Mouse (Mus musculus) cortical plate, adult 2 months (tissue): ENCODE data around the gene Olfr9. TPM values are rescaled to one million over a fixed set of nuclear protein-coding genes. Genes with fewer than 3 reads are reported as not detected.
"Not testable (repeated sequence)": the region's sequence is repeated elsewhere in the genome, so short reads cannot be mapped to it uniquely, and the experiment has no call there.

Source experiments
- H3K27ac ChIP-seq: fragments of 200-500 bp; 2 replicates; pipeline ENCODE4 v1.5.1; 2012; ENCODE audit warnings: low read length, control low read depth, inconsistent platforms; ENCODE audit not compliant: insufficient read depth
- H3K4me1 ChIP-seq: fragments of 200-500 bp; 2 replicates; pipeline ENCODE4 v1.6.1; 2011; ENCODE audit warnings: low read length; ENCODE audit not compliant: control insufficient read depth, insufficient read depth
- H3K4me3 ChIP-seq: fragments of 200-500 bp; 2 replicates; pipeline ENCODE4 v1.5.1; 2011; ENCODE audit warnings: mild to moderate bottlenecking, low read length, control low read depth; ENCODE audit not compliant: insufficient read depth
- CTCF ChIP-seq: fragments of 200-500 bp; IDR thresholded peaks from 2 replicates; pipeline ENCODE4 v1.5.1; 2011; ENCODE audit warnings: mild to moderate bottlenecking, control low read depth, low read length; ENCODE audit not compliant: insufficient read depth; ENCODE audit errors: extremely low read depth
- POLR2A ChIP-seq: fragments of 200-500 bp; IDR thresholded peaks from 2 replicates; pipeline ENCODE4 v1.6.1; 2011; ENCODE audit warnings: mild to moderate bottlenecking, low read length, control low read depth; ENCODE audit not compliant: insufficient read depth; ENCODE audit errors: extremely low read depth
- polyA plus RNA-seq: library from polyadenylated mRNA; depleted of rRNA; stranded (reverse); fragments of >200 nt; gene quantifications from 2 replicates; pipeline ENCODE4 v1.2.3, GENCODE M21; 2012; rRNA removed

The Olfr9 gene
- polyA plus RNA-seq, 1 experiment = not detected

DNA sequence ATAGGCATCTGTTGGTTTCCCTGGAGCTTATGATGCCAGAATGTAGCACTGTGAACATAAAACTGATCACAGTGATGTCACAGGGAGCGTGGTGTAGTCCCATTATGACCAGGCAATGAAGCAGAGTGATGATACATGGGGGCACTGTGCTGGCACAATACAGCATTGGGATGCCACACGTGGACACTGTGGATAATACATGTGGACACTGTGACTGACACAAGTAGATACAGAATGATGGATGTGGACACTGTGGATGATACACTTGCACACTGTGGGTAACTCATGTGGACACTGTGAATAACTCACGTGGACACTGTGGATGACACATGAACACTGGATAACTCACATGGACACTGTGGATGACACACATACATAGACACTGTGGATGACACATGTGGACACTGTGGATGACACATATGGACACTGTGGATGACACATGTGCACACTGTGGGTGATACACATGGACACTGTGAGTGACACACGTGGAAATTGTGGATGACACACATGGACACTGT, 7.4 kb downstream of the Olfr9 start:
- Histone ChIP-seq H3K4me1 (no peaks in the 10 kb centered on the region), H3K27ac (no peak overlapping the region), H3K4me3 (no peak overlapping the region)
- no peak for TF ChIP-seq CTCF
- no peak for TF ChIP-seq POLR2A

GRCm38 (mm10) chr10:129004032-129004920, 15.0 kb downstream of the Olfr9 start:
- H3K4me3 ChIP-seq = no peak overlapping the region

GRCm38 (mm10) chr10:129010288-129010841, 21.1 kb downstream of the Olfr9 start, which contains the start of gene Olfr763:
Gene Olfr763, plus strand, starts transcription at chr10:129010791.
- TF ChIP-seq CTCF (no peak), POLR2A (no peak)
- Histone ChIP-seq H3K4me3 (no peak within 1 kb of the TSS), H3K4me1 (no peaks in the 10 kb centered on the region), H3K27ac (no peak within 1 kb of the TSS)

More at GRCm38 (mm10) chr10:129004032-129004920, 15.0 kb downstream of the Olfr9 start:
- TF ChIP-seq POLR2A = no peak
- TF ChIP-seq CTCF = no peak
- H3K4me1 ChIP-seq = no peaks in the 10 kb centered on the region
- H3K27ac ChIP-seq = no peak overlapping the region

DNA sequence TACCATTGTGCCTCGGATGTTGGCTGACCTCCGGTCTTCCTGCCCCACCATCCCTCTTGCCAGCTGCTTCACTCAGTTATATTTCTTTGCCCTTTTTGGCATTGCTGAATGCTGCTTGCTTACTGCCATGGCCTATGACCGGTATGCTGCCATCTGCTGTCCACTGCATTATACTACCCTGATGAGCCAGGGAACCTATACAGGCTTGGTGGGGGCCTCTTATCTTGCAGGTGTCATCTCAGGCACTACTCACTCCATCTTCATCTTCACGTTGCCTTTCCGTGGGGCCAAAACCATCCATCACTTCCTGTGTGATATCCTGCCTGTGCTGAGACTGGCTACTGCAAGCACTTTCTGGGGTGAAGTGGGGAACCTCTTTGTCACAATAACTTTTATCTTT, 22.3 kb downstream of the Olfr9 start:
- H3K4me3 ChIP-seq = not testable (repeated sequence)

GRCm38 (mm10) chr10:129014477-129014876, 25.2 kb downstream of the Olfr9 start:
- H3K4me3 ChIP-seq = no peak overlapping the region
- no peaks in the 10 kb centered on the region for H3K4me1 ChIP-seq
- H3K27ac ChIP-seq = no peak overlapping the region
- no peak for TF ChIP-seq CTCF
- no peak for TF ChIP-seq POLR2A

More for the DNA sequence above, 22.3 kb downstream of the Olfr9 start:
- H3K27ac ChIP-seq, H3K4me1 ChIP-seq: not testable (repeated sequence)

DNA sequence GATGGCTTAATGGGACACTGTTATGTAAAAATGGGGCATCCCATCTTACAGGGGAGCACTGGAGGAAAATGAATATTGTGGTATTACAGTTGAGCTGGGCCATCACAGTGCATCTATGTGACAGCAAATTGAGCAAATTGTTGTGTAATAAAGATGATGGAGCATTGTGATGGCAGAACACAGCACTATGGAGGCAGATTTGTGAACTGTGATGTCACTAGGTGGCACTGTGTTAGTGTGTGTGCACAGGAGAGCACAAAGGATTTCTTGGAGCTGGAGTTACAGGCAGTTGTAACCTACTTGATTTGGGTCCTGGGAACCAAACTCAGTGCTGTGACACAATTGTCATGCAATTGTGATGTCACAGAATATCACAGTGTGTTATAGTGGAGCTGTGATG, 34.1 kb downstream of the Olfr9 start:
- TF ChIP-seq CTCF = no peak
- TF ChIP-seq POLR2A = no peak
- Histone ChIP-seq H3K27ac (no peak overlapping the region), H3K4me1 (no peaks in the 10 kb centered on the region), H3K4me3 (no peak overlapping the region)

GRCm38 (mm10) chr10:129026018-129026662, 36.9 kb downstream of the Olfr9 start:
- no peaks in the 10 kb centered on the region for H3K4me1 ChIP-seq
- H3K4me3 ChIP-seq = no peak overlapping the region
- no peak overlapping the region for H3K27ac ChIP-seq
- TF ChIP-seq POLR2A (no peak), CTCF (peak; percentile 64)

GRCm38 (mm10) chr10:129028343-129028742, 39.1 kb downstream of the Olfr9 start:
- Histone ChIP-seq H3K4me3 (no peak overlapping the region), H3K4me1 (no peaks in the 10 kb centered on the region), H3K27ac (no peak overlapping the region)
- TF ChIP-seq CTCF = no peak
- TF ChIP-seq POLR2A = no peak

GRCm38 (mm10) chr10:129039796-129040195, 50.6 kb downstream of the Olfr9 start, which contains the start of gene Olfr764-ps1:
Gene Olfr764-ps1, minus strand, starts transcription at chr10:129039896.
- Histone ChIP-seq H3K4me1 (no peaks in the 10 kb centered on the region), H3K27ac (no peak within 1 kb of the TSS), H3K4me3 (no peak within 1 kb of the TSS)
- no peak for TF ChIP-seq POLR2A
- no peak for TF ChIP-seq CTCF

Other genes with a start within 250 kb of the Olfr9 start
- 13.2 and 15.5 TPM in 2 replicates for gene Dgka, start 244.6 kb upstream of the Olfr9 start, polyA plus RNA-seq
- 39.4 and 41.1 TPM in 2 replicates for gene Pym1, start 241.5 kb upstream of the Olfr9 start, polyA plus RNA-seq
- gene Mmp19, start 198.5 kb upstream of the Olfr9 start, polyA plus RNA-seq = 0.38 and 0.57 TPM in 2 replicates
- 23.0 and 23.9 TPM in 2 replicates for gene Dnajc14, start 185.4 kb upstream of the Olfr9 start, polyA plus RNA-seq
- gene Tmem198b, start 185.1 kb upstream of the Olfr9 start, polyA plus RNA-seq = 12.7 and 13.8 TPM in 2 replicates
- 50.1 and 53.4 TPM in 2 replicates for gene Sarnp, start 172.1 kb upstream of the Olfr9 start, polyA plus RNA-seq
- gene Ormdl2, start 167.8 kb upstream of the Olfr9 start, polyA plus RNA-seq = 18.3 and 20.3 TPM in 2 replicates
- 7.2 TPM in 2 replicates for gene Gdf11, start 97.7 kb upstream of the Olfr9 start, polyA plus RNA-seq
- gene Cd63, start 88.4 kb upstream of the Olfr9 start, polyA plus RNA-seq = 76.2 and 79.5 TPM in 2 replicates
- gene Rdh5, start 66.5 kb upstream of the Olfr9 start, polyA plus RNA-seq = 12.7 and 13.0 TPM in 2 replicates
- 221 and 224 TPM in 2 replicates for gene Bloc1s1, start 65.4 kb upstream of the Olfr9 start, polyA plus RNA-seq
- gene Itga7, start 55.6 kb upstream of the Olfr9 start, polyA plus RNA-seq = 24.3 and 24.9 TPM in 2 replicates
- gene Mettl7b, start 28.4 kb upstream of the Olfr9 start, polyA plus RNA-seq = not detected in 2 replicates
- not detected in 2 replicates for gene Olfr763, start 21.4 kb downstream of the Olfr9 start, polyA plus RNA-seq
- gene Olfr764-ps1, start 50.5 kb downstream of the Olfr9 start, polyA plus RNA-seq = not detected in 2 replicates
- not detected in 2 replicates for gene Olfr765, start 60.6 kb downstream of the Olfr9 start, polyA plus RNA-seq
- gene Olfr766-ps1, start 79.5 kb downstream of the Olfr9 start, polyA plus RNA-seq = not detected in 2 replicates
- not detected in 2 replicates for gene Olfr767, start 93.5 kb downstream of the Olfr9 start, polyA plus RNA-seq
- not detected in 2 replicates for gene Olfr768, start 109.9 kb downstream of the Olfr9 start, polyA plus RNA-seq
- not detected in 2 replicates for gene Olfr769, start 128.4 kb downstream of the Olfr9 start, polyA plus RNA-seq
- not detected in 2 replicates for gene Olfr770, start 149.6 kb downstream of the Olfr9 start, polyA plus RNA-seq
- not detected in 2 replicates for gene Olfr771, start 175.3 kb downstream of the Olfr9 start, polyA plus RNA-seq
- gene Olfr772, start 188.5 kb downstream of the Olfr9 start, polyA plus RNA-seq = not detected in 2 replicates
- gene Olfr773, start 198.0 kb downstream of the Olfr9 start, polyA plus RNA-seq = not detected in 2 replicates
- gene Olfr774, start 246.8 kb downstream of the Olfr9 start, polyA plus RNA-seq = not detected in 2 replicates